Mouse (Mus musculus) intestine, embryonic 15.5 days (tissue): ENCODE results near the gene Kpna1. TPM values are rescaled to one million over a fixed set of nuclear protein-coding genes. Genes with fewer than 3 reads are reported as not detected.

ENCODE experiments used
- ATAC-seq: fragments of 200-750 bp; cut with Nextera tagmentation; 2 replicates; pipeline ENCODE4 v1.8.0; 2017; ENCODE audit warnings: moderate TSS enrichment, moderate library complexity
- H3K27ac ChIP-seq: fragments of 300-500 bp; sonication (generic); 2 replicates; pipeline ENCODE4 v1.5.1; 2015; ENCODE audit warnings: mild to moderate bottlenecking, inconsistent platforms
- H3K27me3 ChIP-seq: fragments of 300-500 bp; sonication (generic); replicated peaks from 2 replicates; pipeline ENCODE4 v1.6.1; 2015; ENCODE audit warnings: inconsistent platforms
- H3K36me3 ChIP-seq: fragments of 300-500 bp; sonication (generic); 2 replicates; pipeline ENCODE4 v1.6.1; 2015; ENCODE audit warnings: inconsistent platforms
- H3K4me1 ChIP-seq: fragments of 300-500 bp; sonication (generic); replicated peaks from 2 replicates; pipeline ENCODE4 v1.6.1; 2015; ENCODE audit warnings: inconsistent platforms
- H3K4me2 ChIP-seq: fragments of 300-500 bp; sonication (generic); replicated peaks from 2 replicates; pipeline ENCODE4 v1.6.1; 2015; ENCODE audit warnings: mild to moderate bottlenecking, inconsistent platforms
- H3K4me3 ChIP-seq: fragments of 300-500 bp; sonication (generic); replicated peaks from 2 replicates; pipeline ENCODE4 v1.5.1; 2015; ENCODE audit warnings: inconsistent platforms
- H3K9ac ChIP-seq: fragments of 300-500 bp; sonication (generic); 2 replicates; pipeline ENCODE4 v1.6.1; 2015; ENCODE audit warnings: inconsistent platforms
- H3K9me3 ChIP-seq: fragments of 300-500 bp; sonication (generic); 2 replicates; pipeline ENCODE4 v1.6.1; 2016; ENCODE audit warnings: inconsistent platforms
- WGBS: fragments of 180-500 bp; shearing (Covaris S2); methylation state at CpG from one replicate; pipeline ENCODE4 v1.1.7; 2015; 5-methylcytosine and 5-hydroxymethylcytosine counted together
- polyA plus RNA-seq: library from polyadenylated mRNA; unstranded; fragments of >200 nt; fragmentation: Nextera tagmentation; extraction: Ambion mirVana; gene quantifications from 2 replicates; pipeline ENCODE4 v1.2.1, GENCODE M21; 2015

The Kpna1 gene
- polyA plus RNA-seq, 1 experiment from 2014 or later: 40.2 TPM

DNA sequence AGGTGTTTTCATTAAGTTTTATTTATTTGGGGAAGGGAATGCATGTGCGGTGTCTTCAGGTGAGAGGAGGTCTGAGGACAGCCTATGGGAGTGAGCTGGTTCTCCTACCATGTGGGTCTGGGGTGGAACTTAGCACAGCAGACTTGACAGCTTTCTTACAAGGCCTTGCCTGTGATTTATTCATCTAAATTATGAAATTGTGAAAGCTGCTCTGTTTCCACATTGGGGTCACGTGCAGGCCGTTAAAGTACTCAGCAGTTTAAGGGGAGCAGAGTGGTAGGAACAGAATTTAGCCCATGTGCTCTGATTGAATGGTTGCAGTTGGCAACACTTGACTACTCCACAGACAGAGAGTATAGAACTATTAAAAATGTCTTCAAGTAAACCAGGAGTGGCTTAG, 101.4 kb downstream of the Kpna1 start:
- H3K27me3 ChIP-seq: no peaks in the 10 kb centered on the region

More for the DNA sequence above, 101.4 kb downstream of the Kpna1 start:
- H3K27ac ChIP-seq: no peak overlapping the region
- no peaks in the 10 kb centered on the region for H3K4me1 ChIP-seq
- no peaks in the 10 kb centered on the region for H3K36me3 ChIP-seq
- no peaks in the 10 kb centered on the region for H3K9me3 ChIP-seq
- no peak overlapping the region for H3K4me3 ChIP-seq
- no peak for ATAC-seq
- 94% methylated on average over 3 of the region's 3 CpGs for WGBS
- no peak overlapping the region for H3K4me2 ChIP-seq
- no peak overlapping the region for H3K9ac ChIP-seq

Other genes starting within 250 kb of the Kpna1 start
- gene Dirc2, start 209.4 kb upstream of the Kpna1 start, polyA plus RNA-seq: 12.0 and 13.2 TPM in 2 replicates
- 17.6 and 18.4 TPM in 2 replicates for gene Hspbap1, start 208.4 kb upstream of the Kpna1 start, polyA plus RNA-seq
- gene Parp14, start 107.2 kb upstream of the Kpna1 start, polyA plus RNA-seq: 1.2 and 2.2 TPM in 2 replicates
- 12.0 and 14.0 TPM in 2 replicates for gene Parp9, start 40.3 kb upstream of the Kpna1 start, polyA plus RNA-seq
- 8.6 TPM in 2 replicates for gene Dtx3l, start 39.6 kb upstream of the Kpna1 start, polyA plus RNA-seq
- 7.0 and 7.8 TPM in 2 replicates for gene Wdr5b, start 62.4 kb downstream of the Kpna1 start, polyA plus RNA-seq
- 465 and 500 TPM in 2 replicates for gene Fam162a, start 92.8 kb downstream of the Kpna1 start, polyA plus RNA-seq
- gene Ccdc58, start 92.9 kb downstream of the Kpna1 start, polyA plus RNA-seq: 111 and 125 TPM in 2 replicates
- 0.08 and 0.09 TPM in 2 replicates for gene Csta1, start 152.5 kb downstream of the Kpna1 start, polyA plus RNA-seq
- gene Stfa2l1, start 178.1 kb downstream of the Kpna1 start, polyA plus RNA-seq: 1.1 and 1.2 TPM in 2 replicates
- gene Gm5483, start 205.5 kb downstream of the Kpna1 start, polyA plus RNA-seq: 3.3 and 5.7 TPM in 2 replicates
- not detected in 2 replicates for gene Gm5416, start 231.7 kb downstream of the Kpna1 start, polyA plus RNA-seq
- gene 2010005H15Rik, start 242.7 kb downstream of the Kpna1 start, polyA plus RNA-seq: 0.78 and 1.4 TPM in 2 replicates